Mouse (Mus musculus) MEL (cell line): ENCODE results near the gene Tmeff2. TPM values are rescaled to one million over a fixed set of nuclear protein-coding genes. Genes with fewer than 3 reads are reported as not detected.

Experiments used
- DNase-seq: peaks from one replicate; pipeline ENCODE4 v3.0.0; 2011; ENCODE audit warnings: low read depth, low spot score
- H3K27ac ChIP-seq: 2 replicates; pipeline ENCODE4 v1.5.1; 2012; ENCODE audit warnings: low read depth, mild to moderate bottlenecking, control low read depth, low read length, moderate library complexity; ENCODE audit not compliant: control insufficient read depth
- H3K27me3 ChIP-seq, 2 experiments: fragments of 150-350 bp in 1 of 2; sonication (generic) in 1 of 2; 2 replicates each; pipeline ENCODE4 v1.6.1; 2012; ENCODE audit warnings: low read length in 2 of 2, mild to moderate bottlenecking in 2 of 2, improper control_type of control experiment in 1 of 2, moderate library complexity in 1 of 2; ENCODE audit not compliant: insufficient read depth in 2 of 2, control insufficient read depth in 1 of 2
- H3K36me3 ChIP-seq, 2 experiments: 2 replicates each; pipeline ENCODE4 v1.6.1; 2012 to 2014; ENCODE audit warnings: low read length in 2 of 2, improper control_type of control experiment in 1 of 2, inconsistent platforms in 1 of 2, mild to moderate bottlenecking in 1 of 2; ENCODE audit not compliant: insufficient read depth in 2 of 2, control insufficient read depth in 1 of 2
- H3K4me1 ChIP-seq, 2 experiments: fragments of 150-350 bp in 1 of 2; sonication (generic) in 1 of 2; 2 replicates each; pipeline ENCODE4 v1.6.1; 2012; ENCODE audit warnings: low read length in 2 of 2, improper control_type of control experiment in 1 of 2, mild to moderate bottlenecking in 1 of 2; ENCODE audit not compliant: insufficient read depth in 2 of 2, control insufficient read depth in 1 of 2
- H3K4me3 ChIP-seq, 2 experiments: fragments of 150-350 bp in 1 of 2; sonication (generic) in 1 of 2; 2 replicates each; pipeline ENCODE4 v1.5.1; 2012; ENCODE audit warnings: low read depth in 2 of 2, low read length in 2 of 2, mild to moderate bottlenecking in 2 of 2, moderate library complexity in 2 of 2, control low read depth in 1 of 2, improper control_type of control experiment in 1 of 2; ENCODE audit not compliant: control insufficient read depth in 1 of 2, insufficient read depth in 1 of 2
- H3K79me2 ChIP-seq: 2 replicates; pipeline ENCODE4 v1.6.1; 2012; ENCODE audit warnings: mild to moderate bottlenecking, low read length, moderate library complexity; ENCODE audit not compliant: control insufficient read depth, poor library complexity, insufficient read depth
- H3K9ac ChIP-seq: 2 replicates; pipeline ENCODE4 v1.6.1; 2012; ENCODE audit warnings: low read depth, mild to moderate bottlenecking, control low read depth, low read length, moderate library complexity; ENCODE audit not compliant: control insufficient read depth, poor library complexity, severe bottlenecking
- H3K9me3 ChIP-seq: fragments of 150-350 bp; sonication (generic); replicated peaks from 2 replicates; pipeline ENCODE4 v1.6.1; 2012; ENCODE audit warnings: mild to moderate bottlenecking, low read length, improper control_type of control experiment, moderate library complexity; ENCODE audit not compliant: insufficient read depth
- CHD2 ChIP-seq: IDR thresholded peaks from 2 replicates; pipeline ENCODE4 v1.6.1; 2011; ENCODE audit warnings: low read length, improper control_type of control experiment
- CTCF ChIP-seq, 3 experiments: IDR thresholded peaks in 2 of 3; conservative IDR thresholded peaks in 1 of 3; 2 replicates each; pipeline ENCODE4 v1.5.1; 2011 to 2012; ENCODE audit warnings: low read length in 3 of 3, low read depth in 2 of 3, mild to moderate bottlenecking in 2 of 3, improper control_type of control experiment in 1 of 3, inconsistent platforms in 1 of 3, mixed read lengths in 1 of 3, moderate library complexity in 1 of 3; ENCODE audit not compliant: control insufficient read depth in 1 of 3, insufficient read depth in 1 of 3, poor library complexity in 1 of 3, severe bottlenecking in 1 of 3
- E2F4 ChIP-seq: IDR thresholded peaks from 2 replicates; pipeline ENCODE4 v1.6.1; 2011; ENCODE audit warnings: low read depth, low read length, improper control_type of control experiment, borderline replicate concordance
- ELF1 ChIP-seq: IDR thresholded peaks from 2 replicates; pipeline ENCODE4 v1.6.1; 2014; ENCODE audit warnings: low read depth, mild to moderate bottlenecking, inconsistent platforms, low read length, improper control_type of control experiment, moderate library complexity
- EP300 ChIP-seq, 2 experiments: IDR thresholded peaks; 2 replicates each; pipeline ENCODE4 v1.6.1; 2011; ENCODE audit warnings: improper control_type of control experiment in 2 of 2, low read length in 2 of 2, low read depth in 1 of 2, mild to moderate bottlenecking in 1 of 2
- ETS1 ChIP-seq: IDR thresholded peaks from 2 replicates; pipeline ENCODE4 v1.6.1; 2012; ENCODE audit warnings: low read depth, mild to moderate bottlenecking, inconsistent platforms, low read length, improper control_type of control experiment, moderate library complexity
- GABPA ChIP-seq: IDR thresholded peaks from 2 replicates; pipeline ENCODE4 v1.6.1; 2012; ENCODE audit warnings: low read depth, mild to moderate bottlenecking, inconsistent platforms, low read length, improper control_type of control experiment, moderate library complexity
- HCFC1 ChIP-seq: IDR thresholded peaks from 2 replicates; pipeline ENCODE4 v1.6.1; 2012; ENCODE audit warnings: low read depth, mild to moderate bottlenecking, inconsistent platforms, low read length, improper control_type of control experiment, moderate library complexity
- MXI1 ChIP-seq: IDR thresholded peaks from 2 replicates; pipeline ENCODE4 v1.6.1; 2011; ENCODE audit warnings: mild to moderate bottlenecking, low read depth, low read length, improper control_type of control experiment
- MYB ChIP-seq: IDR thresholded peaks from 2 replicates; pipeline ENCODE4 v1.6.1; 2011; ENCODE audit warnings: mild to moderate bottlenecking, low read depth, low read length, improper control_type of control experiment
- MYC ChIP-seq: IDR thresholded peaks from 2 replicates; pipeline ENCODE4 v1.6.1; 2011; ENCODE audit warnings: low read depth, mild to moderate bottlenecking, low read length, improper control_type of control experiment, moderate library complexity
- NELFE ChIP-seq: IDR thresholded peaks from 2 replicates; pipeline ENCODE4 v1.6.1; 2011; ENCODE audit warnings: low read depth, low read length, improper control_type of control experiment
- NRF1 ChIP-seq: IDR thresholded peaks from 2 replicates; pipeline ENCODE4 v1.6.1; 2014; ENCODE audit warnings: low read depth, mild to moderate bottlenecking, inconsistent platforms, low read length, improper control_type of control experiment, moderate library complexity; ENCODE audit not compliant: poor library complexity, insufficient read depth, severe bottlenecking
- POLR2A ChIP-seq, 2 experiments: IDR thresholded peaks; 2 replicates each; pipeline ENCODE4 v1.6.1; 2011 to 2012; ENCODE audit warnings: low read length in 2 of 2, mild to moderate bottlenecking in 2 of 2, control low read depth in 1 of 2, improper control_type of control experiment in 1 of 2, low read depth in 1 of 2, moderate library complexity in 1 of 2; ENCODE audit not compliant: control insufficient read depth in 1 of 2, insufficient read depth in 1 of 2, poor library complexity in 1 of 2
- POLR2AphosphoS2 ChIP-seq: IDR thresholded peaks from 2 replicates; pipeline ENCODE4 v1.6.1; 2011; ENCODE audit warnings: low read length, improper control_type of control experiment
- SIN3A ChIP-seq: IDR thresholded peaks from 2 replicates; pipeline ENCODE4 v1.6.1; 2012; ENCODE audit warnings: low read length, improper control_type of control experiment, inconsistent platforms
- SMC3 ChIP-seq: IDR thresholded peaks from 2 replicates; pipeline ENCODE4 v1.6.1; 2011; ENCODE audit warnings: low read depth, low read length, improper control_type of control experiment
- TAL1 ChIP-seq: IDR thresholded peaks from 2 replicates; pipeline ENCODE4 v1.6.1; 2012; ENCODE audit warnings: mild to moderate bottlenecking, inconsistent platforms, low read length, moderate library complexity, mixed read lengths
- TCF12 ChIP-seq: IDR thresholded peaks from 2 replicates; pipeline ENCODE4 v1.6.1; 2014; ENCODE audit warnings: low read depth, mild to moderate bottlenecking, inconsistent platforms, low read length, improper control_type of control experiment, moderate library complexity
- USF2 ChIP-seq, 2 experiments: IDR thresholded peaks; 2 replicates each; pipeline ENCODE4 v1.6.1; 2011 to 2012; ENCODE audit warnings: improper control_type of control experiment in 2 of 2, low read length in 2 of 2, borderline replicate concordance in 1 of 2, inconsistent platforms in 1 of 2, low read depth in 1 of 2, mild to moderate bottlenecking in 1 of 2; ENCODE audit not compliant: insufficient read depth in 1 of 2
- ZC3H11A ChIP-seq: IDR thresholded peaks from 2 replicates; pipeline ENCODE4 v1.6.1; 2012; ENCODE audit warnings: low read depth, mild to moderate bottlenecking, inconsistent platforms, low read length, improper control_type of control experiment
- ZMIZ1 ChIP-seq: IDR thresholded peaks from 2 replicates; pipeline ENCODE4 v1.6.1; 2012; ENCODE audit warnings: low read depth, mild to moderate bottlenecking, inconsistent platforms, low read length, improper control_type of control experiment, moderate library complexity
- polyA plus RNA-seq, 2 experiments: library from polyadenylated mRNA; stranded (reverse) in 1 of 2; unstranded in 1 of 2; fragments of >175 nt in 1 of 2; fragments of >200 nt in 1 of 2; gene quantifications; 2 replicates each; pipeline versions ENCODE4 v1.2.1 to v1.2.4; 2012; ENCODE audit warnings: low replicate concordance in 2 of 2, low read depth in 1 of 2; ENCODE audit not compliant: insufficient read length in 2 of 2, insufficient read depth in 1 of 2, missing spikeins in 1 of 2
- total RNA-seq: library from RNA; depleted of rRNA; stranded (reverse); fragments of 300-350 nt; gene quantifications from 2 replicates; pipeline ENCODE4 v1.2.3, GENCODE M21; 2012

The Tmeff2 gene
- total and polyA plus RNA-seq, 3 experiments, result not detected

GRCm38 (mm10) chr1:51184276-51184675 is 283.8 kb downstream of the Tmeff2 start:
- no peak for DNase-seq
- Histone ChIP-seq H3K27ac (no peak overlapping the region), H3K36me3 (no peaks in the 10 kb centered on the region), H3K9me3 (no peaks in the 10 kb centered on the region), H3K9ac (no peak overlapping the region), H3K27me3 (no peaks in the 10 kb centered on the region), H3K79me2 (no peaks in the 10 kb centered on the region), H3K4me3 (no peak overlapping the region), H3K4me1 (no peaks in the 10 kb centered on the region)
- TF ChIP-seq ELF1 (no peak), MYB (no peak), CHD2 (no peak)

GRCm38 (mm10) chr1:51189008-51189407 is 288.6 kb downstream of the Tmeff2 start:
- H3K36me3 ChIP-seq, result no peaks in the 10 kb centered on the region
- no peaks in the 10 kb centered on the region for H3K9me3 ChIP-seq
- H3K79me2 ChIP-seq, result no peaks in the 10 kb centered on the region
- H3K4me1 ChIP-seq, result no peaks in the 10 kb centered on the region
- TF ChIP-seq POLR2AphosphoS2, result no peak
- no peak for TF ChIP-seq USF2 (IDR thresholded peaks at IDR 0.05; ENCODE audit: borderline replicate concordance in 1 of 2, insufficient read depth in 1 of 2, low read depth in 1 of 2, low read length in 2 of 2)
- no peak for TF ChIP-seq POLR2A (IDR thresholded peaks at IDR 0.05; ENCODE audit: control insufficient read depth in 1 of 2, insufficient read depth in 1 of 2, low read depth in 1 of 2, low read length in 2 of 2, poor library complexity in 1 of 2)
- no peak for TF ChIP-seq NELFE
- no peak for TF ChIP-seq MYC
- TF ChIP-seq HCFC1, result no peak
- TF ChIP-seq NRF1, result no peak
- TF ChIP-seq MXI1, result no peak
- TF ChIP-seq, all 39 proteins: peak for 0
- Histone ChIP-seq H3K4me3 (no peak overlapping the region), H3K27ac (no peak overlapping the region), H3K9ac (no peak overlapping the region), H3K27me3 (no peaks in the 10 kb centered on the region)
- no peak for DNase-seq

DNA sequence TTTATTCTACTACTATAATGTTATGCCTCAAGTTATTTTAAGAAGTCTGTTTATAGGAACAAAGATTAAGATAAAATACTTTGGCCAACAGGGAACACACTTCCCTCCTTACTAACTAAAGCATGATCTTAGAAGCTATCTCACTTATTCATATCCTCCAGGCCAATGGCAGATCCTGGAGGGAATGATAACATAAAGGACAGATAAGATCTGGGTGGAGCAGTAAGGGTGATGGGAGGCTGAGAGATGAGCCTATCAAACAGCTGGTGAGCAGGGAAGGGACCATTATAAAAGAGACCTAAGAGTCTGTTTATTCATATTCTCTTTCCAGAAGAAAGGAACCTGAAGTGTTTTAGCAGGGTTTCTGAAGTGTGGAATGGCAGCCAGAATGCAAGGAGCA is 290.8 kb downstream of the Tmeff2 start:
- Histone ChIP-seq H3K27ac (no peak overlapping the region), H3K79me2 (no peaks in the 10 kb centered on the region), H3K27me3 (no peaks in the 10 kb centered on the region), H3K9me3 (no peaks in the 10 kb centered on the region), H3K4me1 (no peaks in the 10 kb centered on the region), H3K9ac (no peak overlapping the region), H3K4me3 (no peak overlapping the region), H3K36me3 (no peaks in the 10 kb centered on the region)
- TF ChIP-seq NELFE, result no peak
- TF ChIP-seq ZMIZ1, result no peak
- no peak for TF ChIP-seq POLR2A (IDR thresholded peaks at IDR 0.05; ENCODE audit: control insufficient read depth in 1 of 2, insufficient read depth in 1 of 2, low read depth in 1 of 2, low read length in 2 of 2, poor library complexity in 1 of 2)
- no peak for TF ChIP-seq SIN3A
- TF ChIP-seq TCF12, result no peak
- no peak for TF ChIP-seq MYB
- TF ChIP-seq ETS1, result no peak
- TF ChIP-seq EP300 (IDR thresholded peaks at IDR 0.05; ENCODE audit: low read depth in 1 of 2, low read length in 2 of 2), result no peak
- TF ChIP-seq TAL1, result no peak
- TF ChIP-seq E2F4, result no peak
- TF ChIP-seq SMC3, result no peak
- TF ChIP-seq CTCF (IDR thresholded peaks at IDR 0.05 in 2 of 3, conservative IDR thresholded peaks at IDR 0.05 in 1 of 3; ENCODE audit: control insufficient read depth in 1 of 3, insufficient read depth in 1 of 3, low read depth in 2 of 3, low read length in 3 of 3, poor library complexity in 1 of 3, severe bottlenecking in 1 of 3), result no peak
- TF ChIP-seq GABPA, result no peak
- no peak for TF ChIP-seq CHD2
- no peak for TF ChIP-seq ZC3H11A
- DNase-seq, result no peak
